Mouse (Mus musculus): ENCODE data around the gene Dscam.

DNA sequence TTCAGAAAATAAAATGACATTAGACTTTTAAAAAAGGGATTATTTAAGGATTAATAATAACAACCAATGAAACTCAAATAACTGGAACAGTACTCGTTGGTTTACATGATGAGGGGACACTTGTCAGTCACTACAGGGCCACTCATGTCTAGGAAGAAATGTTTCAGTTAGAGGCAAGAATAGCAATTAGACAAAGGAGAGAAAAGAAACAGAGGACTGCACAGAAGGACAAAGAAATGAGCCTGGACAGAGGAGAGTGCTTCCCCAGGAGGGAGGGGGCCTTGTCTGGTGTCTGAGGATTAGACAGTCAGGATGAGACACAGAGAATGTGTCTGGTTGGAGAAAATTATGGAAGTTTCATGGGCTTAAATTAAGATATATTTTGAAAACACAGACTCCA lies 324.0 kb downstream of the Dscam start:
- no peak for TF ChIP-seq CTCF (IDR thresholded peaks at IDR 0.05; ENCODE audit: low read depth, low read length)
- no peak for TF ChIP-seq POLR2A (IDR thresholded peaks at IDR 0.05; ENCODE audit: borderline replicate concordance, low read depth, low read length)
